Mouse (Mus musculus) bone marrow macrophage, adult 2 months (primary cell): ENCODE data around the gene Smok3c. TPM values are rescaled to one million over a fixed set of nuclear protein-coding genes. Genes with fewer than 3 reads are reported as not detected.
"Not testable (repeated sequence)": the region's sequence is repeated elsewhere in the genome, so short reads cannot be mapped to it uniquely, and the experiment has no call there.

Source experiments
- H3K27ac ChIP-seq: 2 replicates; pipeline ENCODE4 v1.5.1; 2012; ENCODE audit warnings: low read depth, low read length; ENCODE audit not compliant: insufficient read depth
- H3K4me1 ChIP-seq: 2 replicates; pipeline ENCODE4 v1.6.1; 2012; ENCODE audit warnings: low read length; ENCODE audit not compliant: control insufficient read depth, insufficient read depth
- H3K4me3 ChIP-seq: 2 replicates; pipeline ENCODE4 v1.5.1; 2012; ENCODE audit warnings: mild to moderate bottlenecking, low read length, moderate library complexity; ENCODE audit not compliant: insufficient read depth
- CTCF ChIP-seq: IDR thresholded peaks from 2 replicates; pipeline ENCODE4 v1.5.1; 2012; ENCODE audit warnings: low read depth, mild to moderate bottlenecking, low read length, moderate library complexity
- POLR2A ChIP-seq: IDR thresholded peaks from 2 replicates; pipeline ENCODE4 v1.6.1; 2012; ENCODE audit warnings: mild to moderate bottlenecking, low read depth, low read length, borderline replicate concordance
- polyA plus RNA-seq: library from polyadenylated mRNA; stranded (reverse); fragments of >200 nt; gene quantifications from 2 replicates; pipeline ENCODE4 v1.2.4, GENCODE M21; 2012; ENCODE audit not compliant: missing spikeins, insufficient read depth, insufficient read length

Gene Smok3c
- not detected in 2 replicates for polyA plus RNA-seq

DNA sequence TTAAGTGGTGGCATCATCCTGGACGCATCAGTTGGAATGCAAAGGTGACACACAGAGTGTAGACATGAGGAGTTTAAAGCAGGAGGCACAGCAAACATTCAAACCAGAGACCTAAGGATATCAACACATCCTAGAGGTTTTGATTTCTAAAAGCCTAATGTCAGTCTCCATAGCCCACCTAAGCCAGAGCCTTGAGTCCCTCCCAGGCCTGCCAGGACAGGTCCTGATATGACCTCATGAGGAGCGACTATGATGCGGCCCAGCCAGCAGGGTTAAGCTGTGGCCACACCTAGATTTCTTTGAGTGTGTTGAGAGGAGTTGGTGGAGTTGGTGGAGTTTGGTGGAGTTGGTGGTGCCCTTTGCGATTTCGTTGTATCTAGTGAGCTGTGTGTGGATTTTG, at the start of gene Smok3c:
Smok3c (plus strand) TSS at position 301 of the 400 bp plus-strand sequence.
- not testable (repeated sequence) for H3K4me3 ChIP-seq, H3K4me1 ChIP-seq, H3K27ac ChIP-seq

- no peak for TF ChIP-seq POLR2A
- no peak for TF ChIP-seq CTCF
- H3K4me1 ChIP-seq: no peaks in the 10 kb centered on the region
- no peak overlapping the region for H3K27ac ChIP-seq
- H3K4me3 ChIP-seq: no peak overlapping the region
Observed at GRCm38 (mm10) chr5:138009437-138009836, 43.6 kb upstream of the Smok3c start.

- Histone ChIP-seq H3K4me1 (no peaks in the 10 kb centered on the region), H3K27ac (no peak overlapping the region), H3K4me3 (no peak overlapping the region)
- TF ChIP-seq CTCF (no peak), POLR2A (no peak)
Observed at GRCm38 (mm10) chr5:138012382-138012781, 40.6 kb upstream of the Smok3c start.

DNA sequence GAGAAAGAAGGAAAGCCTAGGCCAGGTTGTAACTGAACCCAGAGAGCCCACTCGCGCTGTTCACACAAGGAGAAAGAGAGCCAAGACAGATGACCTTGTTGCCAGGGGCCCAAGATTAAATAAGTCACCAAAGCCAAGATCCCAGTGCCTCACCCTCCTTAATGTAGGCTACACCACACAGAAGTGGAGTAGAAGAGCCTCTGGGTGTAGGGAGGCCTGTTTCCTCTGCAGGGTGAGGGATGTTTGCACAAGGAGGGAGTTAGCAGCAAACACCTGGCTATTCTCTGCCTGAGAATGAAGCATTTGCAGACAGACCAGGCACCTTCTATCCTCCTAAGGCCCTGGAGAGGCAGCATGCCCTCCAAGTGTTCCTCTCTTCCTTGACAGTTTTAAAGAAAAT, 36.5 kb upstream of the Smok3c start:
- H3K27ac ChIP-seq: no peak overlapping the region
- TF ChIP-seq POLR2A (no peak), CTCF (no peak)
- no peak overlapping the region for H3K4me3 ChIP-seq
- H3K4me1 ChIP-seq: no peaks in the 10 kb centered on the region

DNA sequence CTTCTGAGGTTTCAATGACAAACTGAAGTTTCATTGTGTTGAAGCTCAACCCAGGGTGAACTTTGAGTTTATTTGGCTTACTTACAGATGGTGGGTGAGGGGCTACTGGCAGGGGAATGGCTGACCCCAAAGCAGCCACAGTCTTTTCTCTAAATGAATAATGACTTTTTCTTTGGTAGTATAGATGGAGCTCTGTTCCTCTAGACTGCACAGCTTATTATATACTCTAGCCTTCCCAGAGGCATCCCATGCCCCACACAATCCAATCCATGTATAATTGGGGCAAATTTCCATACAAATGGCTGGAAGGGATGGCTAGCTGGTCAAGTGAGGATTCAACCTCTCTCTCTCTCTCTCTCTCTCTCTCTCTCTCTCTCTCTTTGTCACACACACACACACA, 36.0 kb upstream of the Smok3c start:
- no peak overlapping the region for H3K27ac ChIP-seq
- no peak for TF ChIP-seq POLR2A
- TF ChIP-seq CTCF: no peak
- H3K4me3 ChIP-seq: no peak overlapping the region
- no peaks in the 10 kb centered on the region for H3K4me1 ChIP-seq

- not testable (repeated sequence) for H3K27ac ChIP-seq, H3K4me3 ChIP-seq, H3K4me1 ChIP-seq
Observed at GRCm38 (mm10) chr5:138019577-138019976, 33.4 kb upstream of the Smok3c start.

DNA sequence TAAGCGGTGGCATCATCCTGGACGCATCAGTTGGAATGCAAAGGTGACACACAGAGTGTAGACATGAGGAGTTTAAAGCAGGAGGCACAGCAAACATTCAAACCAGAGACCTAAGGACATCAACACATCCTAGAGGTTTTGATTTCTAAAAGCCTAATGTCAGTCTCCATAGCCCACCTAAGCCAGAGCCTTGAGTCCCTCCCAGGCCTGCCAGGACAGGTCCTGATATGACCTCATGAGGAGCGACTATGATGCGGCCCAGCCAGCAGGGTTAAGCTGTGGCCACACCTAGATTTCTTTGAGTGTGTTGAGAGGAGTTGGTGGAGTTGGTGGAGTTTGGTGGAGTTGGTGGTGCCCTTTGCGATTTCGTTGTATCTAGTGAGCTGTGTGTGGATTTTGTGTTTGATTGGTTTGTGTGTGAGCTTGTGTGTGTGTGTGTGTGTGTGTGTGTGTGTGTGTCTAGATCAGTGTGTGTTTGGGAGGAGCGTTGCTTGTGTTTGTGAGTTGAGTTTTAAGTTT, 32.0 kb upstream of the Smok3c start, which contains the start of the genes Smok3a and Smok3b:
Smok3a (plus strand) TSS at position 301 of the 519 bp plus-strand sequence.
Smok3b (plus strand) TSS at position 469 of the 519 bp plus-strand sequence.
- not testable (repeated sequence) for H3K4me1 ChIP-seq, H3K27ac ChIP-seq, H3K4me3 ChIP-seq

GRCm38 (mm10) chr5:138073803-138074202, 20.8 kb downstream of the Smok3c start:
- no peak for TF ChIP-seq POLR2A
- TF ChIP-seq CTCF: no peak

GRCm38 (mm10) chr5:138075684-138076083, 22.7 kb downstream of the Smok3c start:
- no peak for TF ChIP-seq CTCF
- TF ChIP-seq POLR2A: no peak
- H3K27ac ChIP-seq: no peak overlapping the region

More at GRCm38 (mm10) chr5:138073803-138074202, 20.8 kb downstream of the Smok3c start:
- H3K4me3 ChIP-seq: no peak overlapping the region
- H3K27ac ChIP-seq: no peak overlapping the region
- H3K4me1 ChIP-seq: no peaks in the 10 kb centered on the region

GRCm38 (mm10) chr5:138076148-138076547, 23.2 kb downstream of the Smok3c start:
- H3K4me1 ChIP-seq: no peaks in the 10 kb centered on the region
- H3K4me3 ChIP-seq: no peak overlapping the region
- no peak overlapping the region for H3K27ac ChIP-seq
- TF ChIP-seq POLR2A (no peak), CTCF (no peak)

More at GRCm38 (mm10) chr5:138075684-138076083, 22.7 kb downstream of the Smok3c start:
- H3K4me1 ChIP-seq: no peaks in the 10 kb centered on the region
- no peak overlapping the region for H3K4me3 ChIP-seq

- no peak for TF ChIP-seq CTCF
- TF ChIP-seq POLR2A: no peak
- H3K4me3 ChIP-seq: no peak overlapping the region
- H3K4me1 ChIP-seq: no peaks in the 10 kb centered on the region
- no peak overlapping the region for H3K27ac ChIP-seq
Observed at GRCm38 (mm10) chr5:138080456-138080855, 27.5 kb downstream of the Smok3c start.
